Mouse (Mus musculus) neural tube, postnatal 0 days (tissue): ENCODE measurements around the gene Pcyt1b. TPM values are rescaled to one million over a fixed set of nuclear protein-coding genes. Genes with fewer than 3 reads are reported as not detected.

Experiments
- polyA plus RNA-seq: library from polyadenylated mRNA; unstranded; fragments of >200 nt; fragmentation: Nextera tagmentation; extraction: Ambion mirVana; gene quantifications from 2 replicates; pipeline ENCODE4 v1.2.1, GENCODE M21; 2015

The Pcyt1b gene
- polyA plus RNA-seq, result 14.2 and 16.7 TPM in 2 replicates

DNA sequence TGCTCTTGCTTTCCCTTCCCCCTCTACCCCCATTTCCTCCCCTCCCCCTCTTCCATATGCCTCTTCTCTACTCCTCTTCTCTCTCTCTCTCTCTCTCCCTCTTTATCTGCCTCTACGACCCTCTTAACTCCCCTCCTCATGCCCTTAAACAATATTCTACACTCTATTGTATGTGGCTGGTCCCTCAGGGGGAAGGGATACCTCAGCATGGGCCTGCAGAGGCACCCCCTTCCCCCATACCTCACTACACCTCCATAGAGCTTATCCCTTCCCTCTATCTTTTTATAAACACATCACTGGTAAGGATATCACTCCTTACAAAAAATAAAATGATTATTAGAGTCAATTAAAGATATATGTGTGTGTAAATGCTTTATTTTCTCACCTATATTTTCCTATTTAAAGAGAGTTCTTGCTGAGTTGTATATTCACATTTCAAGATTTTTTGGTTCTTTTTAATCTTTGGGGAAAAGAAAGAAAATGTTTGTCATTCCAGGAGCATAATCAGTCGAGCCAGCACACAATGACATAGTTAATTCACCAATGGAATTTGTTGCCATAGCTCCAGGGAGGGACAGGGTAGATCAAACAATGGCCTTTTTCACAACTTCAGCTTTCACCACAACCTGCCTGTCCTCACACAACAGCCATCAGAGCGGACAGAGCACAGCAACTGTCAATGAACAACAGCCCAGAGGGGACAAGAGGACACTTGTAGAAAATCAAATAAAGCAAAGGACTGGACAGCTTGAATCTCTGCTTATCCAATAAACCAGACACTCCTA lies at the start of gene Pcyt1b:
TSS of gene Pcyt1b (plus strand) at position 646 of the 785 bp plus-strand sequence.

DNA sequence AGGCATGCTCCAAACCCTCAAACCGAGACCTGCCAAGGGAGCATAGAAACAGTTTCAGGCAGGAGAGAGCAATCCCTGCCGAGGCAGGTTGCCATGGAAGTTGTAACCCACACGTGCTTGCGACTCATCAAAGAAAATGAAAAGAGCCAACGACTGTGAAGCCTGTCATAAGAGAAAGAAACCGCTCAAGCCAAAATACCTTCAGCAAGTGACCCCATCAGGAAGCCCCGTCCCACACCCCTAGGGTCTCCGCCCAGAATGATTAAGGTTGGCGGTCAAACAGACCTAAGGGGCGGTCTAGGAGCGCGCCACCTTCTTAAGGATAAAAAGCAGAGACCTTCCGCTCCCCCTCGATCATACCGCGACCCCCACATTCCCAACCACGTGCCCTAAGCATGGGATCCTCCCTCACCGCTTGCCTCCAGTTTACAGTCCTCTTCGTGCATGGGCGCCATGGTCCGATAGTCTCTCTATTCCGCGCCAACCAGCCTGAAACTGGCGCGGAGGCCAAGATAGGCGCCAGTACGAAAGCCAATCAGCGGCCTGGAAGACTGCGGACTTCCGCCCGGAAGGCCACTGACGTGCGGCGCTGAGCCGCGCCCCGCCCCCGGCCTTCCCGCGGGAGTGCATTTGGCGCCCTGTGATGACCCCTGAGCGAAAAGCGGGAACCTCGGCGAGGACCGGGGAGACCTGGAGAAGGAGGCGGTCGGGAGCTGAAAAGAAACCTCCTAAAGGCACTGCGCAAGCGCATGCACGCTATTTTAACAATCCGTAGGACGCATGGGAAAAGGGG lies 22.8 kb upstream of the Pcyt1b start, which contains the start of gene Pola1:
TSS of gene Pola1 (minus strand) at position 499 of the 793 bp plus-strand sequence.

Other genes with a start within 250 kb of the Pcyt1b start
- gene Pola1, start 22.7 kb upstream of the Pcyt1b start, polyA plus RNA-seq, result 2.6 TPM in 2 replicates
- 20.3 and 21.6 TPM in 2 replicates for gene Pdk3, start 177.3 kb downstream of the Pcyt1b start, polyA plus RNA-seq